Mouse (Mus musculus) effector memory CD4-positive, alpha-beta T cell, adult 7 months (primary cell): Measurements from ENCODE around the gene Efna1. TPM values are rescaled to one million over a fixed set of nuclear protein-coding genes. Genes with fewer than 3 reads are reported as not detected.

Source experiments
- polyA plus RNA-seq: library from polyadenylated mRNA; unstranded; fragments of 100-300 nt; shearing (Covaris generic); gene quantifications from one replicate; pipeline ENCODE4 v1.2.1, GENCODE M21; 2017

Efna1 gene
- not detected for polyA plus RNA-seq

DNA sequence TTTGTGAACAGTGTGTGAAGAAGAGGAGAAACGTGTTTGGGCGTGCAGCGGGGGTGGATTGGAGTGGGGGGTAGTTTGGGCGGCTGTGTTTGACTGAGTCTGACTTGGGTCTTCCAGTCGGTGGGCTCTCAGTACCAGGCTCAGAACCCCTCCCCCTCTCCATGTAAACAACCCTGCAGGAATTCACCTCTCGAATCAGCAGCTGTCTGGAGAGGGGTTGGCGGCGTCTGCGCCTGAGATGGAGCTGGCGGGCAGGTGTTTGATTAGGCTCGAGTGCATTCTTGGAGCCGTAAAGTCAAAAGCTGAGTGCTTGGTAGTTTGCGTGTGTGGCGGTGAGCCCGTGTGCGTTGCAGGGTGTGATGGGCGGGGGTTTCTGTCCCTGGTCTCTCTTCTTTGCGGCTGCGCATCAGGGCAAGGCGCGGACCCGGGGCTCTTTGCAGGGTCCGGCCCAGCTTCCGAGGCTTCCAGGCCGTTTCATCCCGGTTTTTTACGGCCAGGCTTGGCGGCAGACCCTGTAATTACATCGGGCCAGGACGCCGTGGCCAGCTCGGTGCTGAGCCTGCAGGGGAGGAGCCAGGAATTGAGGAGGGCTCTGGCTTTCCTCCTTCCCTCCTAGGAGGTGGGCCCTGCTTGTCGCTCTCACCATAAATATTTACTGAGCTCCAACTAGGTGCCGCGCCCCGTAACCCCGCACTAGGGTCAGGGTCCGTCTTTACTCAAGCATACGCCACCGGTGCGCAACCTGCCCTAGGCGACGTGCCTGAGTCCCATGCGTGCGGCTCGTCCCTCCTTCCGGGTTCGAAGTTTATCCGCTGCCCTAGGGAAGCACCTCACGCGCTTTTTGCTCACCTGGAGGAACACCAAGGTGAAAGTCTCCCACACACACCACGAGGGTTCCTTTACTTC, at the start of gene Efna1:
Gene Efna1, minus strand, starts transcription at position 537 of the 906 bp plus-strand sequence.

DNA sequence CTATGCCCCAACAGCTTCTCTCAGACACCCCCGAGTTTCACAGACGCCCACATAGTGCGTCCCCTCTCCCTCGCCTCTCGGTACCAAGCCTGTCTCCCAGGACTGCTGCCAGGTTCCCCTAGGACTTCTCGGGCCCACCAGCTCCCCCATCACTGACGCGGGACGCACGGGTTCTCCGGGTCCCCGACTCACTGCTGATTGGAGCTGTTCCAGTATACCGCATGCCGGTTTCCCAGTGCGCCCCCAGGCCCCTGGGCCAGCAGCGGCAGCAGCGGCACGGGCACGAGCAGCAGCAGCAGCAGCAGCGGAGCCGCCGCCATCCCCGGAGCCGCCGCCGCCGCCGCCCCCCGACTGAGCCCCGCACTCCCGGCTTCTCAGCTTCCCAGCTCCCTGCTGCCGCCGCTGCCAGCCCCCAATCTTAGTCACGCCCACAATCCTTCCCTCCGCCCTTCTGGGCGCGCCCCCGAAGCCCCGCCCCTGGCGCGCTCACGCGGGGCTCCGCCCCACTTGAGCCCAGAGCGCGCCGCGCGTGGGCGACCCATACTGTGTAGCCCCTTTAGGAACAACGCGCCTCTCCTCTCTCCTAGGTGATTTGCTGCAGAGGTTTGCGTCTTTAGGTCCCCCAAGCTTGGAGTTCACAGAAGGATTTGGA, 41.7 kb upstream of the Efna1 start, which contains the start of gene Efna3:
Gene Efna3, minus strand, starts transcription at position 452 of the 652 bp plus-strand sequence.

DNA sequence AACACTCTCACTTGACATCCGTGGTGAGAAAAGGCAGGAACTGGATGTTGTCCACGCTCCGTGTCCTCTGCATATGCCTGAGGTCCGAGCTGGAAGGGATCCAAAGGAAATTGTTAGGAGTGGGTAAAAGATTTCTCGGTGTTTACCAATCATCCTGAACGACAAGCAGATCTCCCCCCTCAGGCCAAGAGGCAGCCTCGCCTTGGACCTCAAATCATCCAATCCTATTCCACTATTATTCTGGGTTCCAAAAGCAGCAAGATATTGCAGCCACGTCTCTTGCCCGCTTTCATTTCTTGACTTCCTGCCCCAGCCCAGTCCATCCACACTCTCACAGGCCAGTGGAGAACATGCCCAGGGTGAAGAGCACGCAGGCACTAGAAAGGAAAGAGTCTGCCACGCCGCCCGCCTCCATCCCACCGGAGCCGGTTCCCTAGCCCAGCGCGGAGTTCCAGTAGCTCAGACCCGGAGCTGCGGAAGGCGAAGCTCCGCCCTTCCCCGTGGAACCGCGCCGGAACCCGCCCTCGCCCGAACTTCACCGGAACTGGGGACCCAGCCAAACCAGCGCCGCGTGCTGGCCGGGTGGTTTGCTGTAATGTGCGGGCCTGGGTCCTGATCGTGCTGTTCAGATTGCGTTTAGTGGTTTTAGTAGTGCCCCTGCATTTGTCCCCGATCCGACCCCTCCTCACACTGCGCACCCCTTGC, 10.7 kb downstream of the Efna1 start, which contains the start of gene Slc50a1:
Gene Slc50a1, minus strand, starts transcription at position 520 of the 705 bp plus-strand sequence.

DNA sequence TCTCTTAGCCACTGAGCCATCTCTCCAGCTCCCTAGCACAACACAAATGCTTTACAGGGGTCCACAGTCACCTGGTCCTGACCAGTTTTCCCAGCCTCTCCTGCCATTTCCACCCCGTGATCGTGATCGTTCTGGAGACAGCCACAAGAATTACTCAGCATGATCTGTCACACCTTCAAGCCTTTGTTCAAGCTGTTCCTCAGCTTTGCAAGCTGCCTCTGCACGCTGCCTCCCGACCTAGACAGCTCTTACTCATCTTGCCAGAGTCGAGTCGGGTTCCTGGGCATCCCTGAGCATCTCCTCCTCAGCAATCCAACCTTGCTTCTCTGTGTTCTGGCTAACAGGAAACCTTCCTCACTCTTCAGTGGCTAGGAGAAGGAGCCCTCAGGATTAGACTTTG, 21.9 kb downstream of the Efna1 start, which contains the start of gene Dpm3:
Gene Dpm3, plus strand, starts transcription at position 283 of the 400 bp plus-strand sequence.

DNA sequence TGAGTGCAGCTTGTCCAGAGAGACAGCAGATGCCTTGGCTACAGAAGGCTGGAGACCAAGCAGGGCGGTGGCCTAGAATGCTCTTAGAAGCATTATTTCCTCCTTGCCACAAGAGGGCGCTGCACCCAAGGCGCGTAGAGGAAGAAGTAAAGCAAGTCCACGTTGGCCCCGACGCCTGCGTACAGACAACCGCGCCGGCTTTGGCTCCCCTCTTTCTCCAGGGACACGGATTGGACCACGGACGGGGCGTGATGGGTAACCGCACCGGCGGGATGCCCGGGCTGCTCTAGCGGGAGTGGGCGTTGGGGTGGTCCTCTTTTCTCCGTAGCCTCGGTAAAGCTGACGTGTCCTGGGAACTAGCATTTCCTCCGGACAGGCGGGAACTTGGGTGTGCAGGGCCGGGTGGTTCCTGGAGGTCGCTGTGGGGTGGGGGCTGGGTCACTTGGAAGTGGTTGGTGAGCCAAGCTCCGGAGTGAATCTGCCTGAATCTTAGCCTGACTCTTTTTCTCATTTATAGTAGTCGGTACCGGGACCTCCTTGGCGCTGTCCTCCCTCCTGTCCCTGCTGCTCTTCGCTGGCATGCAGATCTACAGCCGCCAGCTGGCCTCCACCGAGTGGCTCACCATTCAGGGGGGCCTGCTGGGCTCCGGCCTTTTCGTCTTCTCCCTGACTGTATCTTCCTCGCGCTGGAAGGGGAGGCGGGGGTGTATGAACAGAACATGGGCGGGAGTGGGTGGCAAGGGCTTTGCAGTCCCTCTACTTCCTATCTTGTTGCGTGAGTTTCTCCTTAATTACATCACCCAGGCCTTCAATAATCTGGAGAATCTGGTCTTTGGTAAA, 34.5 kb downstream of the Efna1 start, which contains the start of gene Trim46:
Gene Trim46, minus strand, starts transcription at position 49 of the 840 bp plus-strand sequence.

DNA sequence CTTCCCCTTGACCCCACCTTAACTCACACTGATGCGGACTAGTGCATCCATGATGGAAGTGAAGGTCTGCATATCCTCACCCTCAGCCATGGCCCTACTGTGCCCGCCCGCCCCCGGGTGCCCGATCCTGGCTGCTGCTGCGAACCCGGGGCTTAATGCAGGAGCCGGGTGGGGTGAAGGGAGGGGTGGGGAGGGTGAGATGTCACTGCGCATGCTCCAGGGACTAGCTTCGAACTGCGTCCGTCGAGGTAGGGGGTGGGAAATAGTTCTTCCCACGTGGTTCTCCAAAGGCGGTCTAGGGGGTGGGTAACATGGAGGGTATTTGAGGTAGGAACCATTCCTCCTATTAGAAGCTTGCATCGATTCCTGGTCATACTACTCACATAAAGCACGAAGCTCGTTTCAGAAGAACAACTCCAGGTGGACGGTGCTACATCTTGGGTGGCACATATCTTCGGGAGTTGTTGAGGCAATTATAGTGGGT, 35.2 kb downstream of the Efna1 start, which contains the start of gene Krtcap2:
Gene Krtcap2, plus strand, starts transcription at position 279 of the 484 bp plus-strand sequence.

DNA sequence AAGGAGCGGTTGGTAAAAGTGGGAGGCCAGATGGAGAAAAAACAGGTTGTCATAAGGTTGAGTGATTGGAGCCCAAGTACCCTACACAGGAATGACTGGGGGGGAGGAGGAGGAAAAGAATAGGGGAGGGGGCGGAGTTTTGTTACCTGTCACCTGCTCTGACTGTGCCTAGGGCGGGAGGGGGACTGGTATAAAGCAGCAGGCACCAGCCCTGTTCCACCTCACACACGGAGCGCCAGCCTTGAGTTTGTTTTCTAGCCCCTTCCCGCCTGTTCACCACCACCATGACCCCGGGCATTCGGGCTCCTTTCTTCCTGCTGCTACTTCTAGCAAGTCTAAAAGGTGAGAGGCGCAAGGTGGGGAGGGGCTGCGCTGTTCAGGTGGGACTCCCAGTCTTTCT, 52.1 kb downstream of the Efna1 start, which contains the start of gene Muc1:
Gene Muc1, plus strand, starts transcription at position 222 of the 400 bp plus-strand sequence.

DNA sequence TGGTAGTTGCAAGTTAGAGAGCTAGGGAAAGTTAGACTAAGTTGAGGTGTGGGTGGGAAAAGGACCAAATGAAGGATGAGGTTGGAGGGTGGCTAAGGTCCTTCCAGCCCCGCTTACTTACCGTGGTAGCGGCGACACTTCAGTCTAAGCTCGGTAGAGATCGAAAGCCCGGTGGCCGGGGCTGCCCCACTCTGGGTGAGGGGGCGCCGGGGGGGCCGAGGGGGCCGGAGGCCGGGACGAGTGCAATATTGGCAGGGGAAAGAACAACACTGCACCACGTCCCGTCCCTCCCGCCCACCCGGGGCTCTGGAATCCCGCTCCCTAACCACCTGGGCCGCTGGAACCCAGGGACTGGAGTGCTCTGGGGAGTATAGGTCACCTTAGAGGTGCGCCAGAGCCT, 54.0 kb downstream of the Efna1 start, which contains the start of gene Mtx1:
Gene Mtx1, minus strand, starts transcription at position 189 of the 400 bp plus-strand sequence.

Other genes starting within 250 kb of the Efna1 start
- 76.9 TPM for gene Rusc1, start 187.8 kb downstream of the Efna1 start, polyA plus RNA-seq
- not detected for gene Gm43738, start 180.0 kb downstream of the Efna1 start, polyA plus RNA-seq
- gene Fdps, start 179.2 kb downstream of the Efna1 start, polyA plus RNA-seq: 39.4 TPM
- not detected for gene Pklr, start 145.0 kb downstream of the Efna1 start, polyA plus RNA-seq
- 0.48 TPM for gene Hcn3, start 120.9 kb downstream of the Efna1 start, polyA plus RNA-seq
- gene Clk2, start 116.3 kb downstream of the Efna1 start, polyA plus RNA-seq: 80.7 TPM
- 240 TPM for gene Scamp3, start 103.7 kb downstream of the Efna1 start, polyA plus RNA-seq
- 102 TPM for gene Fam189b, start 98.0 kb downstream of the Efna1 start, polyA plus RNA-seq
- gene Gba, start 78.2 kb downstream of the Efna1 start, polyA plus RNA-seq: 106 TPM
- 2.3 TPM for gene Thbs3, start 66.0 kb downstream of the Efna1 start, polyA plus RNA-seq
- 86.4 TPM for gene Mtx1, start 54.1 kb downstream of the Efna1 start, polyA plus RNA-seq
- gene Muc1, start 52.1 kb downstream of the Efna1 start, polyA plus RNA-seq: 12.5 TPM
- 246 TPM for gene Krtcap2, start 35.2 kb downstream of the Efna1 start, polyA plus RNA-seq
- gene Trim46, start 34.8 kb downstream of the Efna1 start, polyA plus RNA-seq: 2.6 TPM
- 76.3 TPM for gene Dpm3, start 21.8 kb downstream of the Efna1 start, polyA plus RNA-seq
- gene Slc50a1, start 10.6 kb downstream of the Efna1 start, polyA plus RNA-seq: 134 TPM
- not detected for gene Efna3, start 41.8 kb upstream of the Efna1 start, polyA plus RNA-seq
- 0.32 TPM for gene Efna4, start 56.9 kb upstream of the Efna1 start, polyA plus RNA-seq
- gene Adam15, start 68.9 kb upstream of the Efna1 start, polyA plus RNA-seq: 18.8 TPM
- 0.16 TPM for gene Dcst2, start 80.8 kb upstream of the Efna1 start, polyA plus RNA-seq
- gene Dcst1, start 84.1 kb upstream of the Efna1 start, polyA plus RNA-seq: 0.16 TPM
- 10.7 TPM for gene Zbtb7b, start 113.6 kb upstream of the Efna1 start, polyA plus RNA-seq
- gene Lenep, start 121.7 kb upstream of the Efna1 start, polyA plus RNA-seq: not detected
- 32.0 TPM for gene Flad1, start 130.7 kb upstream of the Efna1 start, polyA plus RNA-seq
- 10.2 TPM for gene Cks1b, start 137.2 kb upstream of the Efna1 start, polyA plus RNA-seq
- gene Shc1, start 137.3 kb upstream of the Efna1 start, polyA plus RNA-seq: 71.5 TPM
- 47.8 TPM for gene Pygo2, start 149.1 kb upstream of the Efna1 start, polyA plus RNA-seq
- gene Pbxip1, start 155.6 kb upstream of the Efna1 start, polyA plus RNA-seq: 109 TPM
- 7.7 TPM for gene Pmvk, start 173.4 kb upstream of the Efna1 start, polyA plus RNA-seq
- not detected for gene Kcnn3, start 239.0 kb upstream of the Efna1 start, polyA plus RNA-seq